In genomic region chr1:58982276-58982675, GRCm38 (mm10) we compare ENCODE assay signal across 26 mouse cellular contexts. TPM values are rescaled to one million over a fixed set of nuclear protein-coding genes. Genes with fewer than 3 reads are reported as not detected.
DNase-seq lines count a peak whose midpoint lies in the region; ATAC-seq and TF ChIP-seq lines count a peak whose summit lies in the region.
"Had no signal": no experiment of that assay in that cellular context is flagged by ENCODE, and none has a peak within 500 bp of the region (broad histone marks: within the 10 kb centered on the region; RNA-seq: fewer than 3 reads in every experiment).

No protein-coding gene starts in this region.

- no peak overlapping the region for H3K4me2 ChIP-seq in liver, embryonic 14.5 days (ENCODE audit: low read depth)
- H3K4me2 ChIP-seq in liver, embryonic 12.5 days, result no peak overlapping the region
- H3K4me2 ChIP-seq: heart, embryonic 11.5 days; hindbrain, embryonic 13.5 days had no signal

- no peaks in the 10 kb centered on the region for H3K79me2 ChIP-seq in macrophage (ENCODE audit: inconsistent target)

- no peaks in the 10 kb centered on the region for H3K9me3 ChIP-seq in liver, embryonic 14.5 days (ENCODE audit: control insufficient read depth, low read length)
- no peaks in the 10 kb centered on the region for H3K9me3 ChIP-seq in liver, embryonic 12.5 days (replicated peaks)
- H3K9me3 ChIP-seq: G1E; hindbrain, embryonic 10.5 days; hindbrain, embryonic 13.5 days had no signal

- peaks cover 0 to 4% of the 10 kb centered on the region in 2 experiments; a peak in 2 of 4 replicates for H3K4me1 ChIP-seq in liver, embryonic 14.5 days (replicated peaks; ENCODE audit: control insufficient read depth in 2 of 2, insufficient read depth in 2 of 2, low read length in 1 of 2)
- H3K4me1 ChIP-seq in liver, embryonic 12.5 days, result no peaks in the 10 kb centered on the region; the same call in 1 of the 2 replicates
- no peaks in the 10 kb centered on the region; the same call in 1 of the 2 replicates for H3K4me1 ChIP-seq in brown adipose tissue, adult 24 weeks (ENCODE audit: control insufficient read depth, insufficient read depth, insufficient read length, low read length)
- H3K4me1 ChIP-seq: hindbrain, embryonic 10.5 days; hindbrain, embryonic 13.5 days had no signal

- peak overlapping the region; percentile 81 for H3K27ac ChIP-seq in gastrocnemius, adult 2 months
- H3K27ac ChIP-seq in liver, embryonic 14.5 days, result no peak overlapping the region; the same call in 1 of the 2 replicates
- H3K27ac ChIP-seq in liver, embryonic 12.5 days, result no peak overlapping the region
- H3K27ac ChIP-seq in brown adipose tissue, adult 24 weeks (replicated peaks; ENCODE audit: low read depth, low read length), result peak overlapping the region; percentile 50
- H3K27ac ChIP-seq in macrophage, result peak overlapping the region; percentile 7; the same call in 1 of the 2 replicates
- H3K27ac ChIP-seq: hindbrain, embryonic 10.5 days; hindbrain, embryonic 13.5 days had no signal

- 76% methylated on average over 3 of the region's 3 CpGs for WGBS in liver, embryonic 14.5 days (ENCODE audit: insufficient replicate concordance)
- 77% methylated on average over 3 of the region's 3 CpGs for WGBS in liver, embryonic 12.5 days (ENCODE audit: insufficient replicate concordance)
- WGBS in macrophage (ENCODE audit: missing documents), result 86% methylated on average over 3 of the region's 3 CpGs

- peaks cover 68% of the 10 kb centered on the region for H3K36me3 ChIP-seq in liver, embryonic 14.5 days (replicated peaks; ENCODE audit: control insufficient read depth, insufficient read depth, low read depth)
- H3K36me3 ChIP-seq in liver, embryonic 12.5 days, result peaks cover 80% of the 10 kb centered on the region
- H3K36me3 ChIP-seq in macrophage (ENCODE audit: inconsistent target), result peaks cover 10% of the 10 kb centered on the region; the same call in 1 of the 2 replicates

- no peak for DNase-seq in gastrocnemius, adult 2 months
- DNase-seq in gastrocnemius, postnatal 14 days, result no peak
- no peak for DNase-seq in liver, embryonic 14.5 days (ENCODE audit: low read depth in 3 of 3, low spot score in 3 of 3)
- DNase-seq in layer of hippocampus, postnatal 10 days (ENCODE audit: low spot score in 2 of 2), result no peak
- no peak for DNase-seq in ovary, postnatal 10 days (ENCODE audit: low spot score)
- DNase-seq: adrenal gland, adult 2 months; adrenal gland, postnatal 14 days; cerebellum, adult 11-12 months; cerebellum, adult 8-10 months; cerebellum, postnatal 10 days; cerebellum, postnatal 36 days; embryo, embryonic 11 days; forebrain, postnatal 0 days; gastrocnemius, postnatal 36 days; heart, adult 11 months; heart, postnatal 36 days had no signal

- H3K27me3 ChIP-seq in liver, embryonic 14.5 days (ENCODE audit: control insufficient read depth, insufficient read depth, low read length), result no peaks in the 10 kb centered on the region
- no peaks in the 10 kb centered on the region for H3K27me3 ChIP-seq in liver, embryonic 12.5 days (replicated peaks)
- H3K27me3 ChIP-seq: hindbrain, embryonic 13.5 days; Patski had no signal

- peak; percentile 59; the same call in 1 of the 2 replicates for ATAC-seq in liver, embryonic 14.5 days (ENCODE audit: insufficient read depth)
- ATAC-seq in liver, embryonic 12.5 days, result no peak
- ATAC-seq: forebrain, embryonic 14.5 days; forebrain, postnatal 0 days; hindbrain, embryonic 16.5 days; Patski had no signal

- no peak overlapping the region for H3K9ac ChIP-seq in liver, embryonic 14.5 days (replicated peaks)
- no peak overlapping the region for H3K9ac ChIP-seq in liver, embryonic 12.5 days
- H3K9ac ChIP-seq: forebrain, postnatal 0 days; hindbrain, embryonic 13.5 days had no signal

- TF ChIP-seq EP300 in liver, embryonic 14.5 days (IDR thresholded peaks at IDR 0.05; ENCODE audit: low read depth), result no peak

- no peak for TF ChIP-seq CTCF in gastrocnemius, adult 2 months (IDR thresholded peaks at IDR 0.05)
- TF ChIP-seq CTCF in liver, embryonic 14.5 days (IDR thresholded peaks at IDR 0.05; ENCODE audit: low read depth), result no peak

- intact Hi-C loops in gastrocnemius, adult 2 months (cut with DNase I), result loop anchor here (5.0 kb wide), 1 partner anchor 65 kb away; no protein-coding TSS in a partner anchor
- intact Hi-C loops in gastrocnemius, postnatal 14 days (cut with DNase I; ENCODE audit: low total_unique reads), result no loop called here

- no peak overlapping the region for H3K4me3 ChIP-seq in gastrocnemius, adult 2 months
- no peak overlapping the region for H3K4me3 ChIP-seq in liver, embryonic 14.5 days (ENCODE audit: insufficient read depth in 1 of 2, low read depth in 2 of 2, low read length in 2 of 2)
- H3K4me3 ChIP-seq in liver, embryonic 12.5 days, result no peak overlapping the region
- H3K4me3 ChIP-seq in brown adipose tissue, adult 24 weeks (ENCODE audit: insufficient read depth, low read depth, low read length), result no peak overlapping the region
- no peak overlapping the region for H3K4me3 ChIP-seq in macrophage (ENCODE audit: inconsistent target)
- H3K4me3 ChIP-seq: hindbrain, embryonic 10.5 days; hindbrain, embryonic 13.5 days had no signal

RNA-seq across cellular contexts. Expression of gene Stradb, which starts 9.0 kb away (rescaled TPM):
- total RNA-seq in gastrocnemius, adult 2 months (2021), result 100 to 1,000 TPM; 130 to 145 TPM
- total RNA-seq in gastrocnemius, postnatal 14 days (2021), result 10 to 100 TPM; 78.1 to 80.1 TPM
- polyA plus RNA-seq in liver, embryonic 14.5 days (2012; rRNA removed), result 15.9 and 17.1 TPM in 2 replicates
- 44.1 and 46.1 TPM in 2 replicates for polyA plus RNA-seq in liver, embryonic 14.5 days (2014; fragmentation: Nextera tagmentation; extraction: Ambion mirVana)
- 37.5 and 38.4 TPM in 2 replicates for polyA plus RNA-seq in liver, embryonic 12.5 days (2016; fragmentation: Nextera tagmentation; extraction: Ambion mirVana)
- polyA plus RNA-seq in brown adipose tissue, adult 24 weeks (2012; ENCODE audit: insufficient read depth, insufficient read length, missing spikeins), result 53.2 and 63.6 TPM in 2 replicates
- total RNA-seq in macrophage (2018; cell fraction: chromatin; rRNA removed), result 10 to 100 TPM in 21 of 26 experiments, 1 to 10 TPM in 5; 4.8 to 33.7 (median 15.2) TPM
- total RNA-seq in macrophage (2018; cell fraction: cytosol; rRNA removed), result 10 to 100 TPM; 11.2 to 19.9 (median 14.3) TPM
- total RNA-seq in macrophage (2018; cell fraction: nucleus; rRNA removed), result 10 to 100 TPM in 16 of 26 experiments, 1 to 10 TPM in 10; 4.2 to 31.5 (median 12.6) TPM
- 14.5 to 18.3 TPM (median 15.9 TPM) in 3 replicates for polyA plus RNA-seq in macrophage (2018)
- 10 to 100 TPM; 59.5 to 65.8 TPM for total RNA-seq in layer of hippocampus, postnatal 10 days (2021)

RNA-seq across cellular contexts. Expression of gene Trak2, which starts 9.0 kb away (rescaled TPM):
- total RNA-seq in gastrocnemius, adult 2 months (2021), result 10 to 100 TPM; 72.9 to 83.5 TPM
- 10 to 100 TPM; 53.2 to 58.7 TPM for total RNA-seq in gastrocnemius, postnatal 14 days (2021)
- polyA plus RNA-seq in liver, embryonic 14.5 days (2012; rRNA removed), result 47.7 and 51.2 TPM in 2 replicates
- polyA plus RNA-seq in liver, embryonic 14.5 days (2014; fragmentation: Nextera tagmentation; extraction: Ambion mirVana), result 43.1 and 52.4 TPM in 2 replicates
- polyA plus RNA-seq in liver, embryonic 12.5 days (2016; fragmentation: Nextera tagmentation; extraction: Ambion mirVana), result 56.5 and 59.8 TPM in 2 replicates
- 24.9 and 35.7 TPM in 2 replicates for polyA plus RNA-seq in brown adipose tissue, adult 24 weeks (2012; ENCODE audit: insufficient read depth, insufficient read length, missing spikeins)
- total RNA-seq in macrophage (2018; cell fraction: chromatin; rRNA removed), result 10 to 100 TPM; 24.0 to 56.6 (median 35.5) TPM
- total RNA-seq in macrophage (2018; cell fraction: cytosol; rRNA removed), result 10 to 100 TPM; 20.0 to 29.2 (median 24.8) TPM
- total RNA-seq in macrophage (2018; cell fraction: nucleus; rRNA removed), result 10 to 100 TPM; 22.4 to 51.2 (median 32.6) TPM
- polyA plus RNA-seq in macrophage (2018), result 15.8 to 20.6 TPM (median 16.0 TPM) in 3 replicates
- total RNA-seq in layer of hippocampus, postnatal 10 days (2021), result 100 to 1,000 TPM; 138 to 144 TPM

Comparison
In these comparisons a context has a peak if more than half of its experiments do, and no peak if none do; other contexts are left out.
1. H3K27ac ChIP-seq: peak in gastrocnemius, adult 2 months (single experiment), brown adipose tissue, adult 24 weeks (single experiment) and macrophage (single experiment); none in liver, embryonic 14.5 days (single experiment) and liver, embryonic 12.5 days (single experiment).